ENCODE assay signal across 11 mouse cellular contexts in genomic region chr19:30045857-30046256, GRCm38 (mm10). TPM values are rescaled to one million over a fixed set of nuclear protein-coding genes. Genes with fewer than 3 reads are reported as not detected.
DNase-seq lines count a peak whose midpoint lies in the region; TF ChIP-seq lines count a peak whose summit lies in the region.
"Had no signal": no experiment of that assay in that cellular context is flagged by ENCODE, and none has a peak within 500 bp of the region (broad histone marks: within the 10 kb centered on the region; RNA-seq: fewer than 3 reads in every experiment).

No protein-coding gene starts in this region.

- DNase-seq in heart, adult 2 months: no peak
- no peak for DNase-seq in heart, adult 11 months
- no peak for DNase-seq in testis, postnatal 10 days (ENCODE audit: low spot score)
- peak; percentile 73 for DNase-seq in induced T-regulatory cell, adult 2 months (ENCODE audit: low read depth)
- peak; percentile 50 for DNase-seq in thymus, postnatal 4 days
- DNase-seq in urinary bladder, postnatal 36 days (ENCODE audit: low spot score in 2 of 2): no peak
- DNase-seq in frontal cortex, postnatal 14 days (ENCODE audit: low spot score in 2 of 2): no peak
- DNase-seq: heart, adult 18-20 months; kidney, postnatal 14 days had no signal

- no peak overlapping the region for H3K9ac ChIP-seq in heart, adult 2 months (ENCODE audit: low read depth, low read length)
- H3K9ac ChIP-seq: lung, embryonic 15.5 days had no signal

- H3K36me3 ChIP-seq in heart, adult 2 months (ENCODE audit: control insufficient read depth, insufficient read depth, low read length): peaks cover 8% of the 10 kb centered on the region; the same call in 1 of the 2 replicates
- H3K36me3 ChIP-seq in testis, adult 2 months (ENCODE audit: control insufficient read depth, insufficient read depth, low read length): no peaks in the 10 kb centered on the region

- 71% methylated on average over 1 of the region's 1 CpGs for WGBS in heart, adult 2 months

- TF ChIP-seq EP300 in heart, adult 2 months (IDR thresholded peaks at IDR 0.05; ENCODE audit: insufficient read depth, low read depth, low read length): no peak

- no peaks in the 10 kb centered on the region for H3K27me3 ChIP-seq in heart, adult 2 months (ENCODE audit: control insufficient read depth, insufficient read depth, low read length)
- H3K27me3 ChIP-seq in testis, adult 2 months (ENCODE audit: control insufficient read depth, insufficient read depth, low read length): no peaks in the 10 kb centered on the region
- H3K27me3 ChIP-seq: lung, embryonic 15.5 days had no signal

- peak; percentile 71 for TF ChIP-seq CTCF in heart, adult 2 months (IDR thresholded peaks at IDR 0.05)
- peak; percentile 22; the same call in 1 of the 2 replicates for TF ChIP-seq CTCF in testis, adult 2 months (IDR thresholded peaks at IDR 0.05; ENCODE audit: control insufficient read depth, insufficient read depth, insufficient replicate concordance, low read depth, low read length)

- H3K4me1 ChIP-seq in heart, adult 2 months (ENCODE audit: control insufficient read depth, insufficient read depth, low read length): peaks cover 5% of the 10 kb centered on the region
- H3K4me1 ChIP-seq in testis, adult 2 months (ENCODE audit: control insufficient read depth, insufficient read depth, low read length): no peaks in the 10 kb centered on the region
- H3K4me1 ChIP-seq: lung, embryonic 15.5 days had no signal

- intact Hi-C loops in heart, adult 2 months (cut with DNase I): no loop called here

- no peak overlapping the region for H3K4me3 ChIP-seq in heart, adult 2 months
- H3K4me3 ChIP-seq in testis, adult 2 months (ENCODE audit: control insufficient read depth, low read depth, low read length): no peak overlapping the region
- H3K4me3 ChIP-seq: lung, embryonic 15.5 days had no signal

- H3K79me2 ChIP-seq in heart, adult 2 months (replicated peaks; ENCODE audit: control insufficient read depth, insufficient read depth, low read length): peaks cover 3% of the 10 kb centered on the region

- no peak for TF ChIP-seq POLR2A in heart, adult 2 months (IDR thresholded peaks at IDR 0.05; ENCODE audit: insufficient read depth, low read depth, low read length)
- no peak for TF ChIP-seq POLR2A in testis, adult 2 months (IDR thresholded peaks at IDR 0.05; ENCODE audit: control insufficient read depth, low read depth, low read length)

- no peak overlapping the region for H3K27ac ChIP-seq in heart, adult 2 months
- H3K27ac ChIP-seq in testis, adult 2 months (ENCODE audit: control insufficient read depth, insufficient read depth, low read depth, low read length): no peak overlapping the region
- H3K27ac ChIP-seq: lung, embryonic 15.5 days had no signal

RNA-seq across cellular contexts. Expression of gene Uhrf2, which starts 15.5 kb away (rescaled TPM):
- 10 to 100 TPM; 17.6 to 20.3 TPM for total RNA-seq in heart, adult 2 months (2021)
- polyA plus RNA-seq in heart, adult 2 months (2012; rRNA removed): 15.9 and 27.1 TPM in 2 replicates
- polyA plus RNA-seq in testis, adult 2 months (2012; rRNA removed): 13.5 and 14.0 TPM in 2 replicates

RNA-seq across cellular contexts. Expression of gene Trpd52l3, which starts 42.3 kb away (rescaled TPM):
- total RNA-seq in heart, adult 2 months (2021): not detected
- not detected in 2 replicates for polyA plus RNA-seq in heart, adult 2 months (2012; rRNA removed)
- polyA plus RNA-seq in testis, adult 2 months (2012; rRNA removed): 48.5 and 55.1 TPM in 2 replicates
- total RNA-seq: heart, adult 18-20 months had no signal
- polyA plus RNA-seq: lung, embryonic 15.5 days had no signal

Comparison
In these comparisons a context has a peak if more than half of its experiments do, and no peak if none do; other contexts are left out.
1. DNase-seq: peak in induced T-regulatory cell, adult 2 months (single experiment) and thymus, postnatal 4 days (single experiment); none in heart, adult 2 months (0 of 2), heart, adult 11 months (single experiment), testis, postnatal 10 days (single experiment), urinary bladder, postnatal 36 days (0 of 2) and frontal cortex, postnatal 14 days (0 of 2).
2. RNA of gene Trpd52l3, which starts 42.3 kb away (polyA plus RNA-seq): 48.5 to 55.1 TPM in testis, adult 2 months; not detected in heart, adult 2 months; every median in the first group is over 10 times any median in the second.